Mouse (Mus musculus): ENCODE data around the gene Garnl3.

- TF ChIP-seq CTCF (IDR thresholded peaks at IDR 0.05; ENCODE audit: low read depth, low read length), result no peak
- TF ChIP-seq GATA1 (IDR thresholded peaks at IDR 0.05; ENCODE audit: borderline replicate concordance, low read length), result no peak
- TF ChIP-seq POLR2AphosphoS5 (IDR thresholded peaks at IDR 0.05; ENCODE audit: insufficient replicate concordance, low read depth, low read length), result no peak
- TF ChIP-seq TAL1 (conservative IDR thresholded peaks at IDR 0.05; ENCODE audit: low read depth, low read length), result no peak
Measured at GRCm38 (mm10) chr2:32965511-32966183, 165.8 kb downstream of the Garnl3 start.
